Comparison of ENCODE assay signal across 11 mouse cellular contexts in the genomic region with DNA sequence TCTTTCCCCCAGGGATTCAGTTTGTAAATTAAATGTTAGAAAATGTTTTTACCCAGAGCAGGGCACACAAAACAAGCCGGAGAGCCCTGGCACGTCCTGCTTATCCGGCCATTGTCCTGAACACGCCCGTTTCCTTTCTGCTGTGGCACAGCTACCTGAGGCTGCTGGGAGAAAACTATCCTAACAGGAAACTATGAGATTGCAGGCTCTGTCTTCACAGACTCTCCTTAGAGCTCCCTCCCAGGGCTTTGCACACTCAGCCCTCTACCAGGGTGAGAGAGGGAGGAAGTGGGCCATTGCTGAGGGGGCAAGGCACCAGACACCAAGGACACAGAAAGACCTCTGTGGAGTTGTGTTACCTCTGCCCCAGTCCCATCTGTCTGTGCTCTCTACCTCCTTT. TPM values are rescaled to one million over a fixed set of nuclear protein-coding genes. Genes with fewer than 3 reads are reported as not detected.
A peak's percentile ranks its signal among the peaks of the same experiment; 100 is the strongest.
DNase-seq lines count a peak whose midpoint lies in the region; ATAC-seq lines count a peak whose summit lies in the region.
"Had no signal": no experiment of that assay in that cellular context is flagged by ENCODE, and none has a peak within 500 bp of the region (broad histone marks: within the 10 kb centered on the region; RNA-seq: fewer than 3 reads in every experiment).

No protein-coding gene starts in this region.

- 66% methylated on average over 5 of the region's 5 CpGs for WGBS in kidney, embryonic 14.5 days
- 54% methylated on average over 5 of the region's 5 CpGs for whole genome bisulfite sequencing in embryonic facial prominence, embryonic 14.5 days

- H3K4me2 ChIP-seq in kidney, embryonic 14.5 days (replicated peaks; ENCODE audit: low read depth, low read length): no peak overlapping the region
- no peak overlapping the region for H3K4me2 ChIP-seq in embryonic facial prominence, embryonic 14.5 days (ENCODE audit: low read depth, low read length)

- peak; percentile 45; the same call in 1 of the 2 replicates for ATAC-seq in kidney, embryonic 14.5 days (ENCODE audit: low FRiP score, low TSS enrichment)
- no peak for ATAC-seq in embryonic facial prominence, embryonic 14.5 days (ENCODE audit: low read depth)

- no peaks in the 10 kb centered on the region for H3K27me3 ChIP-seq in kidney, embryonic 14.5 days (ENCODE audit: control insufficient read depth, insufficient read depth, low read length)
- H3K27me3 ChIP-seq in embryonic facial prominence, embryonic 14.5 days (replicated peaks; ENCODE audit: control insufficient read depth, insufficient read depth, low read length): no peaks in the 10 kb centered on the region

- no peak overlapping the region for H3K9ac ChIP-seq in kidney, embryonic 14.5 days (ENCODE audit: low read depth, low read length)
- H3K9ac ChIP-seq in embryonic facial prominence, embryonic 14.5 days (ENCODE audit: low read depth, low read length): no peak overlapping the region

- no peak for DNase-seq in kidney, adult 8-10 months
- no peak for DNase-seq in embryonic facial prominence, embryonic 14.5 days (ENCODE audit: low spot score)
- DNase-seq in kidney, postnatal 14 days: peak; percentile 56
- peak; percentile 75 for DNase-seq in lung, postnatal 36 days
- DNase-seq in adrenal gland, postnatal 10 days: no peak
- DNase-seq in left cerebral cortex, postnatal 10 days (ENCODE audit: extremely low spot score in 1 of 2, low spot score in 2 of 2): no peak
- DNase-seq: adrenal gland, adult 2 months; cerebellum, adult 9-10 months had no signal

- no peaks in the 10 kb centered on the region for H3K9me3 ChIP-seq in kidney, embryonic 14.5 days (ENCODE audit: control insufficient read depth, low read length)
- H3K9me3 ChIP-seq in embryonic facial prominence, embryonic 14.5 days (ENCODE audit: control insufficient read depth, low read length): no peaks in the 10 kb centered on the region

- no peaks in the 10 kb centered on the region for H3K36me3 ChIP-seq in kidney, embryonic 14.5 days (ENCODE audit: control insufficient read depth, insufficient read depth, low read length)
- no peaks in the 10 kb centered on the region for H3K36me3 ChIP-seq in embryonic facial prominence, embryonic 14.5 days (ENCODE audit: control insufficient read depth, insufficient read depth, low read length)

- peaks cover 16% of the 10 kb centered on the region; the same call in 1 of the 2 replicates for H3K4me1 ChIP-seq in kidney, embryonic 14.5 days (ENCODE audit: control insufficient read depth, insufficient read depth, low read length)
- 0 out of 2 replicates have a peak, but pooled peaks cover 5% of the 10 kb centered on the region for H3K4me1 ChIP-seq in embryonic facial prominence, embryonic 14.5 days (ENCODE audit: control insufficient read depth, insufficient read depth, low read length)

- no peak overlapping the region for H3K4me3 ChIP-seq in kidney, embryonic 14.5 days (ENCODE audit: low read length)
- no peak overlapping the region for H3K4me3 ChIP-seq in embryonic facial prominence, embryonic 14.5 days (ENCODE audit: low read depth, low read length)
- H3K4me3 ChIP-seq: layer of hippocampus, adult 2 months had no signal

- peak overlapping the region; percentile 59 for H3K27ac ChIP-seq in kidney, embryonic 14.5 days (ENCODE audit: low read depth, low read length)
- peak overlapping the region; percentile 58; the same call in 1 of the 2 replicates for H3K27ac ChIP-seq in embryonic facial prominence, embryonic 14.5 days (replicated peaks; ENCODE audit: low read depth, low read length)
- H3K27ac ChIP-seq: layer of hippocampus, adult 2 months had no signal

- intact Hi-C loops in left cerebral cortex, postnatal 10 days (cut with DNase I): no loop called here

RNA-seq across cellular contexts. Expression of gene Tnfrsf1a, which starts 8.9 kb away (rescaled TPM):
- 67.1 and 69.3 TPM in 2 replicates for polyA plus RNA-seq in kidney, embryonic 14.5 days (2014; fragmentation: Nextera tagmentation; extraction: Ambion mirVana)
- 81.8 and 82.6 TPM in 2 replicates for polyA plus RNA-seq in embryonic facial prominence, embryonic 14.5 days (2014; fragmentation: Nextera tagmentation; extraction: Ambion mirVana)
- total RNA-seq in adrenal gland, postnatal 10 days (2021): 100 to 1,000 TPM; 168 to 190 TPM
- 10 to 100 TPM in 1 of 2 experiments, 1 to 10 TPM in 1; 9.4 to 11.8 TPM for total RNA-seq in left cerebral cortex, postnatal 10 days (2021)

RNA-seq across cellular contexts. Expression of gene Scnn1a, which starts 19.8 kb away (rescaled TPM):
- 2.5 and 3.3 TPM in 2 replicates for polyA plus RNA-seq in kidney, embryonic 14.5 days (2014; fragmentation: Nextera tagmentation; extraction: Ambion mirVana)
- 1.5 and 3.2 TPM in 2 replicates for polyA plus RNA-seq in embryonic facial prominence, embryonic 14.5 days (2014; fragmentation: Nextera tagmentation; extraction: Ambion mirVana)
- 1 to 10 TPM in 1 of 2 experiments, under 1 TPM in 1; 0.84 to 1.2 TPM for total RNA-seq in adrenal gland, postnatal 10 days (2021)
- 1 to 10 TPM; 2.0 to 2.3 TPM for total RNA-seq in left cerebral cortex, postnatal 10 days (2021)

RNA-seq across cellular contexts. Expression of gene Ltbr, which starts 26.6 kb away (rescaled TPM):
- 54.0 and 54.3 TPM in 2 replicates for polyA plus RNA-seq in kidney, embryonic 14.5 days (2014; fragmentation: Nextera tagmentation; extraction: Ambion mirVana)
- 46.4 and 49.0 TPM in 2 replicates for polyA plus RNA-seq in embryonic facial prominence, embryonic 14.5 days (2014; fragmentation: Nextera tagmentation; extraction: Ambion mirVana)
- total RNA-seq in adrenal gland, postnatal 10 days (2021): 10 to 100 TPM; 64.5 to 70.3 TPM
- 1 to 10 TPM; 9.4 to 9.7 TPM for total RNA-seq in left cerebral cortex, postnatal 10 days (2021)

RNA-seq across cellular contexts. Expression of gene Plekhg6, which starts 40.3 kb away (rescaled TPM):
- polyA plus RNA-seq in kidney, embryonic 14.5 days (2014; fragmentation: Nextera tagmentation; extraction: Ambion mirVana): 3.8 and 6.1 TPM in 2 replicates
- 1.0 and 1.4 TPM in 2 replicates for polyA plus RNA-seq in embryonic facial prominence, embryonic 14.5 days (2014; fragmentation: Nextera tagmentation; extraction: Ambion mirVana)
- under 1 TPM; 0.69 to 0.82 TPM for total RNA-seq in adrenal gland, postnatal 10 days (2021)
- total RNA-seq in left cerebral cortex, postnatal 10 days (2021): under 1 TPM; 0.14 to 0.24 TPM
- polyA plus RNA-seq: spleen, adult 2 months had no signal

RNA-seq across cellular contexts. Expression of gene Tuba3a, which starts 54.4 kb away (rescaled TPM):
- polyA plus RNA-seq in kidney, embryonic 14.5 days (2014; fragmentation: Nextera tagmentation; extraction: Ambion mirVana): 0.29 TPM in 1 of 2 replicates, not detected in the other
- polyA plus RNA-seq in embryonic facial prominence, embryonic 14.5 days (2014; fragmentation: Nextera tagmentation; extraction: Ambion mirVana): 0.22 and 0.45 TPM in 2 replicates
- not detected for total RNA-seq in adrenal gland, postnatal 10 days (2021)
- not detected for total RNA-seq in left cerebral cortex, postnatal 10 days (2021)
- total RNA-seq: adrenal gland, adult 2 months; layer of hippocampus, adult 2 months had no signal
- polyA plus RNA-seq: adrenal gland, adult 2 months; spleen, adult 2 months had no signal

Comparison
In these comparisons a context has a peak if more than half of its experiments do, and no peak if none do; other contexts are left out.
1. DNase-seq: peak in kidney, postnatal 14 days (single experiment) and lung, postnatal 36 days (single experiment); none in kidney, adult 8-10 months (0 of 2), embryonic facial prominence, embryonic 14.5 days (single experiment), adrenal gland, postnatal 10 days (single experiment) and left cerebral cortex, postnatal 10 days (0 of 2).
2. RNA of gene Tnfrsf1a, which starts 8.9 kb away (total RNA-seq): 168 to 190 TPM in adrenal gland, postnatal 10 days; 9.4 to 11.8 TPM in left cerebral cortex, postnatal 10 days; every median in the first group is over 10 times any median in the second.
3. RNA of gene Ltbr, which starts 26.6 kb away (total RNA-seq): 64.5 to 70.3 TPM in adrenal gland, postnatal 10 days; 9.4 to 9.7 TPM in left cerebral cortex, postnatal 10 days; every median in the first group is over 4 times any median in the second.